Mouse (Mus musculus) neural tube, embryonic 15.5 days (tissue): ENCODE measurements around the gene Zfp455. TPM values are rescaled to one million over a fixed set of nuclear protein-coding genes. Genes with fewer than 3 reads are reported as not detected.
A peak's percentile ranks its signal among the peaks of the same experiment; 100 is the strongest.
"Not testable (repeated sequence)": the region's sequence is repeated elsewhere in the genome, so short reads cannot be mapped to it uniquely, and the experiment has no call there.

ENCODE experiments used
- ATAC-seq: fragments of 200-750 bp; cut with Nextera tagmentation; 2 replicates; pipeline ENCODE4 v1.8.0; 2017; ENCODE audit warnings: mild to moderate bottlenecking, moderate TSS enrichment, moderate library complexity; ENCODE audit not compliant: low FRiP score
- H3K27ac ChIP-seq: fragments of 300-500 bp; sonication (generic); replicated peaks from 2 replicates; pipeline ENCODE4 v1.5.1; 2015; ENCODE audit warnings: mild to moderate bottlenecking, inconsistent platforms
- H3K27me3 ChIP-seq: fragments of 300-500 bp; sonication (generic); replicated peaks from 2 replicates; pipeline ENCODE4 v1.6.1; 2015; ENCODE audit warnings: inconsistent platforms
- H3K36me3 ChIP-seq: fragments of 300-500 bp; sonication (generic); 2 replicates; pipeline ENCODE4 v1.6.1; 2015; ENCODE audit warnings: inconsistent platforms
- H3K4me1 ChIP-seq: fragments of 300-500 bp; sonication (generic); 2 replicates; pipeline ENCODE4 v1.6.1; 2015; ENCODE audit warnings: inconsistent platforms
- H3K4me2 ChIP-seq: fragments of 300-500 bp; sonication (generic); 2 replicates; pipeline ENCODE4 v1.6.1; 2015; ENCODE audit warnings: inconsistent platforms, mild to moderate bottlenecking, moderate library complexity
- H3K4me3 ChIP-seq: fragments of 300-500 bp; sonication (generic); replicated peaks from 2 replicates; pipeline ENCODE4 v1.5.1; 2015; ENCODE audit warnings: mild to moderate bottlenecking, inconsistent platforms
- H3K9ac ChIP-seq: fragments of 300-500 bp; sonication (generic); replicated peaks from 2 replicates; pipeline ENCODE4 v1.6.1; 2015; ENCODE audit warnings: mild to moderate bottlenecking, inconsistent platforms
- H3K9me3 ChIP-seq: fragments of 300-500 bp; sonication (generic); replicated peaks from 2 replicates; pipeline ENCODE4 v1.6.1; 2016; ENCODE audit warnings: inconsistent platforms
- WGBS: fragments of 180-500 bp; shearing (Covaris S2); methylation state at CpG from one replicate; pipeline ENCODE4 v1.1.7; 2015; ENCODE audit warnings: mixed read lengths; 5-methylcytosine and 5-hydroxymethylcytosine counted together
- polyA plus RNA-seq: library from polyadenylated mRNA; unstranded; fragments of >200 nt; fragmentation: Nextera tagmentation; extraction: Ambion mirVana; gene quantifications from 2 replicates; pipeline ENCODE4 v1.2.1, GENCODE M21; 2015

Gene Zfp455
- polyA plus RNA-seq = 1.8 and 2.6 TPM in 2 replicates

DNA sequence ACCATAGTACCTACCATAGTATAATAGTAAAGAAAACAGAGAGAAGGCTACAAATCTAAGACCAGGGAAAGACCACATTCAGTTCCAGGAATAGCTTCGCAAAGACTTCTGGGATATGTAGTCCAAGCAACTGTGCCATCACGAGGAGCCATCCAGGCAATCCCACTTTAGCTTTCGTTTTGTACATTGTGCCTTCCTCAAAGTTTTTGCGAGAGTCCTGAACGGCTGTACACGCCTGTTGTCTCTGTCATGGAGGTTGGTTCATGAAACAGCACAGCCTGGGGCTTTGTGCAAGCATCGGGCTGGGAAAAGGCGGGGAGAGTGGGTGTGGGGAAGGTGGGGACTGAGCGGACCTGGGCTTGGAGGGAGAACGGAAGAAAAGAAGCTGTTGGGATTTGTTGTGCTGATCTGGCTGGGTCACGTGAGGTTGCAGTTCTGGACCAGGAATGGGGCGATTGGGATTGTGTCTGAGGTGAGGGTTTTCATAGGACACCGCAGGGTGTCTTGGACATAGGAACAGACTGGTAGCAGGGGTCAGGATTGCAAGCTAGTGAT is at the start of gene Zfp455:
Zfp455 (plus strand) TSS at position 167 of the 555 bp plus-strand sequence.
- H3K4me1 ChIP-seq = peaks cover 9% of the 10 kb centered on the region
- H3K36me3 ChIP-seq = no peaks in the 10 kb centered on the region
- peak within 1 kb of the TSS; percentile 75 for H3K4me3 ChIP-seq
- ATAC-seq = peak; percentile 95
- H3K9me3 ChIP-seq = no peaks in the 10 kb centered on the region
- peak within 1 kb of the TSS; percentile 81 for H3K27ac ChIP-seq
- 3% methylated on average over 13 of the region's 13 CpGs for WGBS
- H3K9ac ChIP-seq = peak within 1 kb of the TSS; percentile 74
- H3K27me3 ChIP-seq = no peaks in the 10 kb centered on the region
- peak within 1 kb of the TSS; percentile 77 for H3K4me2 ChIP-seq

DNA sequence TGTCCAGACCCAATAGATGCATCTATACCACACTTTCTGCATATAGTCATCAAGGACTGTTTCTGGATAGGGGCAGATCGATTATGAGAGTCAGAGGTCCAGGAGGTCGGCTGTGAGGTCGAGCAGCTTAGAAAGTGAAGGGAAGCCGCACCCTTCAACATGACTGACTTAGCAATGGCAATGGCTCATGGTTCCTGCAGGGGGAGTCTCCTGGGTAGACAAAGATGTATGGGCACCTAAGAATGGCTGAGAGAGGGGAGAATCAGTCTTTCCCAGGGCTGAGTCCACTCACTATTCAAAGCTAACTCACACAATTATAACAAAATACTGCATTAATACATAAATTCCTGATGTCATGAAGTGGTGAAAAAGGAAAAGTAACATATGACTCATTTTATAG is 28.2 kb upstream of the Zfp455 start:
- H3K4me3 ChIP-seq, H3K4me1 ChIP-seq, H3K9ac ChIP-seq, H3K4me2 ChIP-seq, H3K9me3 ChIP-seq, H3K36me3 ChIP-seq, ATAC-seq, H3K27me3 ChIP-seq, H3K27ac ChIP-seq: not testable (repeated sequence)
- WGBS = 64% methylated on average over 4 of the region's 4 CpGs

DNA sequence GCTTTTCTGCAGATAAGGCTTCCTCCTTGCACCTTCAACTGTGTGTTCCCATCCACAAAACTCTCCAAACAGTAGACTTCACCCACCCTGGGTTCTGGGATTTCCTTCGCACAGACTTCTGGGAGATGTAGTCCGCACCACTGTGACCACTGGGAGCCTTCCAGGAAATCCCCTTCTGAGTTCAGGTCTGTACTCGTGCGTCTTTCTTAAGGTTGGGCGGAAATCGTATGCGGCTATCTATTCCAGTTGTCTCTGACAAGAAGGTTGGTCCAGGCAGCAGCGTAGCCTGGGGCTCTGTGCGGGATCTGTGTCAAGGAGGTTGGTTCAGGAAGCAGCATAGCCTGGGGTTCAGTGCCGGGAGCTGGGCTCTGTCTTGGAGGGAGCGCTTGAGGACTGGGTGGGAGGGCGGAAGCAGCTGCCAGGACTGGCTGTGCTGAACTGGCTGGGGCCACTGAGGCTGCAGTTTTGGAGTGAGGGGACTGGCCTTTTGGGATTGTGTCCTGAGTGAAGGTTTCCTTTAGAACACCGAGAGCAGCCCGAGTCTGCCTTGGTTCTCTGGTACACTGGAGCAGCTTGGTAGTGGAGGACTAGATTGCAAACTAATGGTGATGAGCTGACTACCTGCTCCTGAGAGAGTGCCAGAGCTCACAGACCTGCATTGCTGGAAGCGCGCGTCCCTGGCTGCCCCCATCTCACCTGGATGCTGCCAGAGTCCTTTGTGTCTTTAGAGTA is 21.1 kb upstream of the Zfp455 start, which contains the start of gene Rsl1:
Rsl1 (plus strand) TSS at position 192 of the 732 bp plus-strand sequence.
- H3K9ac ChIP-seq = peak within 1 kb of the TSS; percentile 48

DNA sequence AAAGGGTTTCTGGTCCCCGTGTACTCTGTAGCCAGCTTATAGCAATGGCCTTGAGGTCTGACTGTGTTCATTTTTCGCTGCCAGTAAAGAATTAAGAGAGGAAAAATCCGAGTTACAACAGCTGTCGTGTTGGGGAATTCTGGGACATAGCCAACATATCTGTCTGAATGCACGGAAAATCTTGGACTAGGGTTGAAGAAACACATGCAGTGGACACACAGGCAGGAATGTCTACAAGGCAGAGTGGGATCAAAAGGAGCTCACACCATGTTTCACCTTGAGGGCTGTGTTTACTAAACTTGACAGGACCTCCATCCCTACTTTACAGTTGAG is 20.6 kb upstream of the Zfp455 start:
- WGBS = 30% methylated on average over 5 of the region's 5 CpGs
- Histone ChIP-seq H3K27ac (0 out of 2 replicates have a peak overlapping the region, but pooled peaks have one; percentile 54), H3K9ac (peak overlapping the region; percentile 48), H3K4me1 (peaks cover 7% of the 10 kb centered on the region), H3K4me3 (peak overlapping the region; percentile 53), H3K27me3 (no peaks in the 10 kb centered on the region), H3K9me3 (no peaks in the 10 kb centered on the region), H3K36me3 (peaks cover 6% of the 10 kb centered on the region), H3K4me2 (peak overlapping the region; percentile 63)
- no peak; the same call in 1 of the 2 replicates for ATAC-seq

More for the DNA sequence above, 21.1 kb upstream of the Zfp455 start, which contains the start of gene Rsl1:
- Histone ChIP-seq H3K4me2 (peak within 1 kb of the TSS; percentile 63), H3K4me3 (peak within 1 kb of the TSS; percentile 53), H3K27ac (peak within 1 kb of the TSS; percentile 54)
- not testable (repeated sequence) for H3K9me3 ChIP-seq, H3K4me1 ChIP-seq, H3K36me3 ChIP-seq, H3K27me3 ChIP-seq
- 3% methylated on average over 17 of the region's 17 CpGs for WGBS
- ATAC-seq = peak; percentile 97

GRCm38 (mm10) chr13:67201656-67202055 is 7.3 kb downstream of the Zfp455 start:
- Histone ChIP-seq H3K9me3 (no peaks in the 10 kb centered on the region), H3K4me3 (no peak overlapping the region), H3K4me2 (no peak overlapping the region), H3K27me3 (no peaks in the 10 kb centered on the region), H3K27ac (no peak overlapping the region), H3K4me1 (no peaks in the 10 kb centered on the region), H3K9ac (no peak overlapping the region), H3K36me3 (peaks cover 2% of the 10 kb centered on the region; the same call in 1 of the 2 replicates)
- no peak for ATAC-seq
- WGBS = 84% methylated on average over 3 of the region's 3 CpGs

DNA sequence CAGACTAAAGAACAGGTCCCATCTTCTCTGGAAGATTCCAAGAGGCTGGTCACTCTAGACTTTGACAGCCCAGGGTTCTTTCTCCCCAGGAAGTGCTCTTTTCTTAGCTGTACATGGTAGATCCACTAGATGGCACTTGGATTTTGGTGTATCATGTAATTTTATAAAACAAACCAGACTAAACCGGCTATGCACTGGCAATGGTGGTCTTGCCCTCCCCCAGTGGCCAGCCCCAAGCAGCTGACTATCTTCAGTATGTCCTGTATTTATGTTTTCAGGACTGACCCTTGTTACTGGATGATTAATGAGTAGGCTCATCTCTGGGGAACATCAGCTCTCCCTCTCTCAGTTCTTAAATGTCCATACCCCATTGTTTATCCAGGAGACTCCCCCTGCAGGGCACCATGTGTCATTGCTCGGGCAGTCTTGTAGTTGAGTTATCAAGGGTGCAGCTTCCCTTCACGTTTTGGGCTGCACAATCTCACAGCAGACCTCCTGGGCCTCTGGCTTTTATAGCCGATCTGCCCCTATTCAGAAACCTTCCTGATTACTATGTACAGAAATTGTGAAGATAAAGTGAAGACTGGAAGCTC is 19.8 kb downstream of the Zfp455 start:
- no peak for ATAC-seq
- Histone ChIP-seq H3K9ac (no peak overlapping the region), H3K36me3 (no peaks in the 10 kb centered on the region), H3K9me3 (no peaks in the 10 kb centered on the region; the same call in 1 of the 2 replicates), H3K4me2 (no peak overlapping the region), H3K4me3 (no peak overlapping the region), H3K27ac (no peak overlapping the region), H3K27me3 (no peaks in the 10 kb centered on the region), H3K4me1 (no peaks in the 10 kb centered on the region)
- WGBS = 62% methylated on average over 4 of the region's 4 CpGs

Other genes starting within 250 kb of the Zfp455 start
- gene Zfp712, start 133.3 kb upstream of the Zfp455 start, polyA plus RNA-seq = 6.4 and 6.7 TPM in 2 replicates
- 7.5 and 8.3 TPM in 2 replicates for gene Zfp708, start 96.5 kb upstream of the Zfp455 start, polyA plus RNA-seq
- 0.99 and 1.5 TPM in 2 replicates for gene Gm28557, start 85.9 kb upstream of the Zfp455 start, polyA plus RNA-seq
- gene Rslcan18, start 78.2 kb upstream of the Zfp455 start, polyA plus RNA-seq = 0.17 and 0.19 TPM in 2 replicates
- 4.4 and 4.5 TPM in 2 replicates for gene Zfp759, start 72.8 kb upstream of the Zfp455 start, polyA plus RNA-seq
- 6.2 and 7.0 TPM in 2 replicates for gene Rsl1, start 21.3 kb upstream of the Zfp455 start, polyA plus RNA-seq
- 4.8 and 4.9 TPM in 2 replicates for gene Zfp458, start 84.0 kb downstream of the Zfp455 start, polyA plus RNA-seq
- 1.7 and 2.0 TPM in 2 replicates for gene Zfp457, start 112.0 kb downstream of the Zfp455 start, polyA plus RNA-seq
- gene Zfp595, start 138.1 kb downstream of the Zfp455 start, polyA plus RNA-seq = 1.7 and 2.0 TPM in 2 replicates
- gene Gm28044, start 166.0 kb downstream of the Zfp455 start, polyA plus RNA-seq = not detected in 2 replicates
- 0.56 and 0.77 TPM in 2 replicates for gene Zfp953, start 166.1 kb downstream of the Zfp455 start, polyA plus RNA-seq
- gene Gm28041, start 181.2 kb downstream of the Zfp455 start, polyA plus RNA-seq = 0.27 TPM in 1 of 2 replicates, not detected in the other
- gene Zfp456, start 181.3 kb downstream of the Zfp455 start, polyA plus RNA-seq = 0.65 and 1.1 TPM in 2 replicates
- gene Zfp429, start 205.3 kb downstream of the Zfp455 start, polyA plus RNA-seq = 4.0 and 5.5 TPM in 2 replicates
- 0.50 and 1.6 TPM in 2 replicates for gene Zfp459, start 226.9 kb downstream of the Zfp455 start, polyA plus RNA-seq